Mouse (Mus musculus) thymus, adult 2 months (tissue): ENCODE data around the gene Efnb3.

Source experiments
- CTCF ChIP-seq: fragments of 200-500 bp; IDR thresholded peaks from 2 replicates; pipeline ENCODE4 v1.5.1; 2012; ENCODE audit warnings: mild to moderate bottlenecking, control low read depth, low read length, moderate library complexity, borderline replicate concordance; ENCODE audit not compliant: control insufficient read depth, poor library complexity, insufficient read depth; ENCODE audit errors: extremely low read depth
- POLR2A ChIP-seq: fragments of 200-500 bp; IDR thresholded peaks from 2 replicates; pipeline ENCODE4 v1.6.1; 2012; ENCODE audit warnings: mild to moderate bottlenecking, low read length, control low read depth, moderate library complexity; ENCODE audit not compliant: control insufficient read depth, poor library complexity, insufficient read depth; ENCODE audit errors: extremely low read depth

DNA sequence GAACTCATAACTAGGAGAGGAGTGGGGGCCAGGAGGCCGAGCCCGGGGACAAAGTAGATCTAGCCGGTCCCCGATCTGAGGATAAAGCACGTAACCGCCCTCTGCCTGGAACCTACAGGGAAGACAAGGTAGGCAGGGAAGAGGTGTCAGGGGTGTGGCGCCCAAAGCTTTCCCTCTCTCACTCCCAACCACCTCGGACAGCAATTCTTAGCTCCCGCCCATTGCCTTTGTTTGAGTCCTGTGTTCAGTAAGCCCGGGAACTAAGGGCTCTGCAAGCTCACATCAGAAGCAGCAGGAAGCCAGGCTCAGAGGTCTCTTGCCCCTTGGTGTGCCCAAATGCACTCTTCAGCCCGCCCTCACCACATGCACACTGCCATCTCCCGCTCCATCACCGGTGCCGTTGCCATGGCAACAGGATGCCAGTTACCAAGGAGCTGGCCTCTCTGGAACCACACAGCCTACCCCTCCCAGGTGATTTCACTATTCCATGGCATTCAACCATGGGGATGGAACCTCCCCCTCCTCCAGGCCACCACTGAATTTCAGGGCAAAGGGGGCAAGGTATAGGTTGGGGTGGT is 2.5 kb downstream of the Efnb3 start:
- TF ChIP-seq CTCF = no peak
- TF ChIP-seq POLR2A = no peak
